Mouse (Mus musculus): ENCODE data around the gene Usp22.
"Not testable (repeated sequence)": the region's sequence is repeated elsewhere in the genome, so short reads cannot be mapped to it uniquely, and the experiment has no call there.

Usp22 gene

GRCm38 (mm10) chr11:61183820-61184219 lies 9.0 kb upstream of the Usp22 start:
- no peak for DNase-seq

- no peak for DNase-seq
Measured at GRCm38 (mm10) chr11:61181624-61182023, 6.8 kb upstream of the Usp22 start.

- no peak for DNase-seq
Measured at GRCm38 (mm10) chr11:61180361-61180760, 5.5 kb upstream of the Usp22 start.

- DNase-seq: no peak
Measured at GRCm38 (mm10) chr11:61176321-61176720, 1.5 kb upstream of the Usp22 start.

GRCm38 (mm10) chr11:61175778-61176177 lies 923 bp upstream of the Usp22 start:
- no peak for DNase-seq

GRCm38 (mm10) chr11:61174291-61174820 lies 499 bp downstream of the Usp22 start:
- DNase-seq: peak; percentile 75

- not testable (repeated sequence) for DNase-seq
Measured at GRCm38 (mm10) chr11:61173477-61173876, 1.4 kb downstream of the Usp22 start.

- DNase-seq: no peak
Measured at GRCm38 (mm10) chr11:61170184-61170583, 4.7 kb downstream of the Usp22 start.

- DNase-seq: no peak
Measured at GRCm38 (mm10) chr11:61164881-61165280, 10.0 kb downstream of the Usp22 start.

GRCm38 (mm10) chr11:61164366-61164765 lies 10.5 kb downstream of the Usp22 start:
- no peak for DNase-seq

GRCm38 (mm10) chr11:61163341-61163740 lies 11.5 kb downstream of the Usp22 start:
- no peak for DNase-seq

GRCm38 (mm10) chr11:61162776-61163175 lies 12.1 kb downstream of the Usp22 start:
- no peak for DNase-seq

- no peak for DNase-seq
Measured at GRCm38 (mm10) chr11:61161121-61161520, 13.7 kb downstream of the Usp22 start.

GRCm38 (mm10) chr11:61159796-61160732 lies 14.8 kb downstream of the Usp22 start:
- peak; percentile 50 for DNase-seq

- DNase-seq: no peak
Measured at GRCm38 (mm10) chr11:61158141-61158540, 16.7 kb downstream of the Usp22 start.

GRCm38 (mm10) chr11:61155727-61156126 lies 19.1 kb downstream of the Usp22 start:
- peak; percentile 60 for DNase-seq

- DNase-seq: no peak
Measured at GRCm38 (mm10) chr11:61150233-61151001, 24.4 kb downstream of the Usp22 start.

- no peak for DNase-seq
Measured at GRCm38 (mm10) chr11:61147300-61147683, 27.6 kb downstream of the Usp22 start.

GRCm38 (mm10) chr11:61146645-61147299 lies 28.1 kb downstream of the Usp22 start:
- peak; percentile 33 for DNase-seq

- no peak for DNase-seq
Measured at GRCm38 (mm10) chr11:61145551-61145950, 29.3 kb downstream of the Usp22 start.

- DNase-seq: peak; percentile 52
Measured at GRCm38 (mm10) chr11:61143564-61144469, 31.0 kb downstream of the Usp22 start.
